Mouse (Mus musculus) kidney, adult 2 months (tissue): ENCODE measurements around the gene Ginm1.

ENCODE experiments used
- CTCF ChIP-seq: fragments of 200-500 bp; conservative IDR thresholded peaks from 2 replicates; pipeline ENCODE4 v1.5.1; 2011; ENCODE audit warnings: low read depth, mild to moderate bottlenecking, control low read depth, low read length, moderate library complexity, mixed read lengths; ENCODE audit not compliant: insufficient read depth, insufficient read length
- POLR2A ChIP-seq: fragments of 200-500 bp; IDR thresholded peaks from one replicate; pipeline ENCODE4 v1.6.1; 2011; ENCODE audit warnings: low read depth, low read length, control low read depth

GRCm38 (mm10) chr10:7837446-7837845, 44.8 kb upstream of the Ginm1 start:
- TF ChIP-seq CTCF (no peak), POLR2A (no peak)
